Mouse (Mus musculus) forebrain, embryonic 10.5 days (tissue): ENCODE results near the gene Olfr279. TPM values are rescaled to one million over a fixed set of nuclear protein-coding genes. Genes with fewer than 3 reads are reported as not detected.

ENCODE experiments used
- DNase-seq: peaks from one replicate; pipeline ENCODE4 v3.0.0-alpha.2; 2017; ENCODE audit warnings: low spot score; ENCODE audit errors: extremely low spot score
- H3K27ac ChIP-seq: fragments of 300-500 bp; sonication (generic); 2 replicates; pipeline ENCODE4 v1.5.1; 2016; ENCODE audit warnings: mild to moderate bottlenecking
- H3K27me3 ChIP-seq: fragments of 300-500 bp; sonication (generic); 2 replicates; pipeline ENCODE4 v1.6.1; 2016; ENCODE audit warnings: mild to moderate bottlenecking; ENCODE audit not compliant: poor library complexity, severe bottlenecking
- H3K36me3 ChIP-seq: fragments of 300-500 bp; sonication (generic); replicated peaks from 2 replicates; pipeline ENCODE4 v1.6.1; 2016; ENCODE audit warnings: mild to moderate bottlenecking, moderate library complexity
- H3K4me1 ChIP-seq: fragments of 300-500 bp; sonication (generic); 2 replicates; pipeline ENCODE4 v1.6.1; 2016
- H3K4me3 ChIP-seq: fragments of 300-500 bp; sonication (generic); 2 replicates; pipeline ENCODE4 v1.5.1; 2016; ENCODE audit warnings: mild to moderate bottlenecking, moderate library complexity
- H3K9me3 ChIP-seq: fragments of 300-500 bp; sonication (generic); 2 replicates; pipeline ENCODE4 v1.6.1; 2016; ENCODE audit warnings: mild to moderate bottlenecking, moderate library complexity
- WGBS: fragments of 180-500 bp; shearing (Covaris S2); methylation state at CpG from one replicate; pipeline ENCODE4 v1.1.7; 2016; 5-methylcytosine and 5-hydroxymethylcytosine counted together
- polyA plus RNA-seq: library from polyadenylated mRNA; unstranded; fragments of >200 nt; fragmentation: Nextera tagmentation; extraction: Ambion mirVana; gene quantifications from 2 replicates; pipeline ENCODE4 v1.2.1, GENCODE M21; 2016

Gene Olfr279
- not detected in 2 replicates for polyA plus RNA-seq

GRCm38 (mm10) chr15:98492102-98492501 is at the start of gene Olfr279:
Olfr279 (plus strand) TSS chr15:98492402.
- WGBS = 62% methylated on average over 4 of the region's 4 CpGs

DNA sequence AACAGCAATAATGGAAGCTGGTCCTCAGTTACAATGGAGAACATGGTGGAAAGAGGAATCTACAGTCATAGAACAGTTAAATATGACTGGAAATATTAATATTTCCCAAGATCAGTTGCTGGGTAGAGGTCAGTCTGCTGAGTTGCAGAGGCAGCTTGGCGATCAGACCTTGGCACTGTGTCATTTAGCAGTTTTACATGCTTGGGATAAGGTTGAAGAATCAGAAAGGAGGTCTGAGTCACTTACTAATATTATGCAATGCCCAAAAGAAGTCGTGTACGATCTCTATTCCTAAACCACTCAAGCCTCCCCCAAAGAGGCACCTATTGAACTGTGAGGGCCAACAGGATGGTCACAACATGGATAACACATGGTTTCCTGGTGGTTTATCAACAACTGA is 47.6 kb upstream of the Olfr279 start:
- no peak for DNase-seq
- H3K27ac ChIP-seq = no peak overlapping the region
- no peaks in the 10 kb centered on the region for H3K9me3 ChIP-seq
- H3K4me1 ChIP-seq = no peaks in the 10 kb centered on the region
- no peaks in the 10 kb centered on the region for H3K36me3 ChIP-seq
- no peaks in the 10 kb centered on the region for H3K27me3 ChIP-seq
- no peak overlapping the region for H3K4me3 ChIP-seq
- WGBS = 80% methylated on average over 3 of the region's 3 CpGs

More at GRCm38 (mm10) chr15:98492102-98492501, at the start of gene Olfr279:
- no peaks in the 10 kb centered on the region for H3K36me3 ChIP-seq
- no peak for DNase-seq
- no peak within 1 kb of the TSS for H3K4me3 ChIP-seq
- H3K27ac ChIP-seq = no peak within 1 kb of the TSS
- no peaks in the 10 kb centered on the region for H3K27me3 ChIP-seq
- no peaks in the 10 kb centered on the region for H3K4me1 ChIP-seq
- no peaks in the 10 kb centered on the region for H3K9me3 ChIP-seq

- no peaks in the 10 kb centered on the region for H3K4me1 ChIP-seq
- WGBS = 59% methylated on average over 4 of the region's 4 CpGs
- no peaks in the 10 kb centered on the region for H3K27me3 ChIP-seq
- no peak overlapping the region for H3K27ac ChIP-seq
- no peak for DNase-seq
- no peaks in the 10 kb centered on the region for H3K9me3 ChIP-seq
- H3K4me3 ChIP-seq = no peak overlapping the region
- H3K36me3 ChIP-seq = no peaks in the 10 kb centered on the region
Measured at GRCm38 (mm10) chr15:98448521-98448920, 43.7 kb upstream of the Olfr279 start.

DNA sequence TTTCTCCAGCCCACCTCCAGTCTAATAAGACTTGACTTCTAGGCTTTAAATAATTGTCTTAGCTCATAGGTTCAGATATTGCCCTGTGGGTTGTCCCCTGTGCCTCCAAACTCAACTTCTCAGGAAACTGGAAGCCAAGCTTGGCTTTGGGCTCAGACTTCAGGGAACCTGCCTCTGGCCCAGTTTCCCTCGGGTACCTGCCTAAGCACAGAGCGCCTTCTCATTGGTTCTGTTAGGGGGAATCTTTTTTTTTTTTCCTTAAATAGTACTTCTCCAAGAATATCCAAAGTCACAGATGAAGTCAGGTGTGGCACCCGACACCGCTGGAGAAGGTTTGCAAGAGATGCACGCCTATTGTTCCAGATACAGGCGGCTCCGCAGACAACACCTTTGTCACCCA is 39.9 kb upstream of the Olfr279 start, which contains the start of gene Olfr281:
Olfr281 (plus strand) TSS at position 301 of the 400 bp plus-strand sequence.
- no peak within 1 kb of the TSS for H3K4me3 ChIP-seq
- DNase-seq = no peak
- 90% methylated on average over 7 of the region's 7 CpGs for WGBS

GRCm38 (mm10) chr15:98469596-98469995 is 22.6 kb upstream of the Olfr279 start, which contains the start of gene OR5BS1P:
OR5BS1P (plus strand) TSS chr15:98469896.
- Histone ChIP-seq H3K4me1 (no peaks in the 10 kb centered on the region), H3K9me3 (no peaks in the 10 kb centered on the region), H3K36me3 (no peaks in the 10 kb centered on the region)

More for the DNA sequence above, 39.9 kb upstream of the Olfr279 start, which contains the start of gene Olfr281:
- no peaks in the 10 kb centered on the region for H3K4me1 ChIP-seq
- no peak within 1 kb of the TSS for H3K27ac ChIP-seq
- no peaks in the 10 kb centered on the region for H3K27me3 ChIP-seq
- no peaks in the 10 kb centered on the region for H3K36me3 ChIP-seq
- H3K9me3 ChIP-seq = no peaks in the 10 kb centered on the region

DNA sequence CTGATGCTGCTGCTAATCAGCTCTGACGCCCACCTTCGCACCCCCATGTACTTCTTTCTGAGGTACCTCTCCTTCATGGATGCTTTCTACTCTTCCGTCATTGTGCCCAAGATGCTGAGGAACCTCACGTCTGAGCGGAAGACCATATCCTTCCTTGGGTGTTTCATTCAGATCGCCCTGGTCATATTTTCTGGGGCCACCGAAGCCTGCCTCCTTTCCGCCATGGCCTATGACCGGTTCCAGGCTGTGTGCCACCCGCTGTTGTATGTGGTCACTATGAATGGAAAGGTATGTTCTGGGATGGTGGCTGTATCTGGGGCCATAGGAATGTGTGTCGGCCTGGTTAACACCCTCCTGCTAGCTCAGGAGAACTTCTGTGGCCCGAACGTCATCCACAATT is 20.7 kb upstream of the Olfr279 start:
- H3K4me3 ChIP-seq = no peak overlapping the region
- H3K36me3 ChIP-seq = no peaks in the 10 kb centered on the region
- H3K4me1 ChIP-seq = no peaks in the 10 kb centered on the region
- no peaks in the 10 kb centered on the region for H3K27me3 ChIP-seq
- 90% methylated on average over 13 of the region's 13 CpGs for WGBS
- no peaks in the 10 kb centered on the region for H3K9me3 ChIP-seq
- DNase-seq = no peak
- H3K27ac ChIP-seq = no peak overlapping the region

More at GRCm38 (mm10) chr15:98469596-98469995, 22.6 kb upstream of the Olfr279 start, which contains the start of gene OR5BS1P:
- no peaks in the 10 kb centered on the region for H3K27me3 ChIP-seq
- 91% methylated on average over 4 of the region's 4 CpGs for WGBS
- H3K4me3 ChIP-seq = no peak within 1 kb of the TSS
- no peak for DNase-seq
- no peak within 1 kb of the TSS for H3K27ac ChIP-seq

DNA sequence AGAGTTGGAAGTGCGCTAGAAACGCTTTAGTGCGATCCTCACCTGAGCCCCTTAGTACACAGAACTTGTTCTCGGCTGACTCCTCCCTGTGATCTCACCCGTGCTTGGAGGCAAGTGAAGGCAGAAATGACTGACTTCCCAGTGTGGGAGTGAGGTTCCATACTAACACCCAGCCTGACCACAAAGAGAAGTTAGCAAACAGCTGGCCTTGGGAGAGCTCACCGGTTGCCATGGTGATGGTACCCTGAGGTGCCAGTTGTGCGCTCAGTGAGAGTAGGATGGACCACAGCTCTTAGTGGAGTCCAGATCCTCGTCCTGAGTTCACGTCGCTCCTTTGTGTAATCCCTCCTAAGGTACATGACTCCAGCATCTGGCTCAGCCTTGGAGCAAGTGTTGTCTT is 17.2 kb upstream of the Olfr279 start:
- Histone ChIP-seq H3K36me3 (no peaks in the 10 kb centered on the region), H3K4me1 (no peaks in the 10 kb centered on the region), H3K4me3 (no peak overlapping the region), H3K27me3 (no peaks in the 10 kb centered on the region), H3K9me3 (no peaks in the 10 kb centered on the region), H3K27ac (no peak overlapping the region)
- whole genome bisulfite sequencing = 87% methylated on average over 10 of the region's 10 CpGs
- no peak for DNase-seq

DNA sequence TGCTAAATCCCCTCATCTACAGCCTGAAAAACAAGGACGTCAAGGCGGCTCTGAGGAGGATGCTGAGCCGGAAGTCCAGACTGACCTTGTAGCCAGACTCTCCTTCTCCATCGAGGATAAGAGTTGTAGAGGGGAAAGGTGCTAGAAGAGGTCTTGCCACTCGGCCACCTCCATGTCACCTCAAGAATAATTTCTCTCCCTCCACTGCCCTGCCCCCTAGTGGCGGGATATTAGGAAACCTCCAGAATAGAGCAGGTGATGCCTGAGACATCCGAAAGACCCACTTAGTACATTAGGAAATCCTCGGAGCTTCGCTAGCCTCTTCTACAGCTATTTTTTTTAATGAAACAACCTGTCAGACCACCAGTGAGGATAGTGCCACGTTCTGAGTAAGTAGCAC is 16.8 kb upstream of the Olfr279 start:
- H3K4me1 ChIP-seq = no peaks in the 10 kb centered on the region
- DNase-seq = peak; percentile 21

GRCm38 (mm10) chr15:98476281-98476680 is 15.9 kb upstream of the Olfr279 start:
- Histone ChIP-seq H3K4me3 (no peak overlapping the region), H3K36me3 (no peaks in the 10 kb centered on the region), H3K27ac (no peak overlapping the region), H3K9me3 (no peaks in the 10 kb centered on the region), H3K4me1 (no peaks in the 10 kb centered on the region), H3K27me3 (no peaks in the 10 kb centered on the region)
- WGBS = 82% methylated on average over 5 of the region's 5 CpGs
- DNase-seq = no peak

More for the DNA sequence above, 16.8 kb upstream of the Olfr279 start:
- Histone ChIP-seq H3K27me3 (no peaks in the 10 kb centered on the region), H3K36me3 (no peaks in the 10 kb centered on the region), H3K27ac (no peak overlapping the region), H3K9me3 (no peaks in the 10 kb centered on the region), H3K4me3 (no peak overlapping the region)
- 59% methylated on average over 10 of the region's 10 CpGs for WGBS

DNA sequence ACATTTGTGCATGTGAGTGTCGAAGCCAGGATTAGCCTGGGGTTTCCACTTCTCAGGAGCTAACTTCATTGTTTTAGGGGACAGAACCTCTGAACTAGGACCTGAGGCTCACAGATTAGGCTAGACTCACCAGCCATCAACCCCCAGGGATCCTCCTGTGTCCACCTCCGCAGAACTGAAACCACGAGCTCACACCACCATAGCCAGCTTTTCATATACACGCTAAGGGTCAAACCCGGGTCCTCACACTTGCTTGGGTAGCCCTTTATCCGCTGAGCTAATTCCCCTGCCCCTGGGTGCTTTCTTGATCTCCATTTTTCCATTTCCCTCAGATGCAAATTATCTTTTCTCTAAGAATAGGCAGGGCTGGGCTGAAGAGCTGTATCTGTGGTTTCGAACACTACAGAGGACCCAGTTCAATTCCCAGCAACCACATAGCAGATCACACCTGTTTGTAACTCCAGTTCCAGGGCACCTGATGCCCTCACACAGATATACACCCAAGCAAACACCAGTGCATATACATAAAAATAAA is 12.6 kb upstream of the Olfr279 start:
- Histone ChIP-seq H3K27ac (no peak overlapping the region), H3K27me3 (no peaks in the 10 kb centered on the region), H3K36me3 (no peaks in the 10 kb centered on the region), H3K9me3 (no peaks in the 10 kb centered on the region), H3K4me1 (no peaks in the 10 kb centered on the region), H3K4me3 (no peak overlapping the region)
- no peak for DNase-seq
- WGBS = 78% methylated on average over 7 of the region's 7 CpGs

DNA sequence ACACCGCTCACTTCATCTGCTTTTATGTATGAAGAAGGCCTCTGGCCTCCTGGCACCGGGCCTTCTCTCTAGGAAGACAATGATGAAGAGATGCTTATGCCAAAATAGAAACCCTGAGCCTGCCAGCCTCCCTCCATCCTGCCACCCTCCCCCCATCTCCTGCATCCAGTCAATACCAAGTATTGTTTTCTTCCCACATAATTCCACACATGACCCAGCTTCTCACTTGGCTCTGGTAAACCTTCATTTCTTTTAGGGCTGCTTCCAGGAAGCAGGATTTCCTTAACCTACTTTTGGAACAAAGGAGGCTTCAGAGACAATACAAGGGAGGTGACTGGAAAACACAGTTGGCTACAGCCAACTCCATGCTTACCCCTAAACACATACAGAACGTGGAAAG is 9.5 kb upstream of the Olfr279 start, which contains the start of gene Lalba:
Lalba (minus strand) TSS at position 21 of the 400 bp plus-strand sequence.
- no peak within 1 kb of the TSS for H3K4me3 ChIP-seq
- no peaks in the 10 kb centered on the region for H3K9me3 ChIP-seq
- no peaks in the 10 kb centered on the region for H3K27me3 ChIP-seq
- 66% methylated on average over 3 of the region's 3 CpGs for WGBS
- no peak for DNase-seq
- H3K27ac ChIP-seq = no peak within 1 kb of the TSS
- no peaks in the 10 kb centered on the region for H3K4me1 ChIP-seq
- H3K36me3 ChIP-seq = no peaks in the 10 kb centered on the region

DNA sequence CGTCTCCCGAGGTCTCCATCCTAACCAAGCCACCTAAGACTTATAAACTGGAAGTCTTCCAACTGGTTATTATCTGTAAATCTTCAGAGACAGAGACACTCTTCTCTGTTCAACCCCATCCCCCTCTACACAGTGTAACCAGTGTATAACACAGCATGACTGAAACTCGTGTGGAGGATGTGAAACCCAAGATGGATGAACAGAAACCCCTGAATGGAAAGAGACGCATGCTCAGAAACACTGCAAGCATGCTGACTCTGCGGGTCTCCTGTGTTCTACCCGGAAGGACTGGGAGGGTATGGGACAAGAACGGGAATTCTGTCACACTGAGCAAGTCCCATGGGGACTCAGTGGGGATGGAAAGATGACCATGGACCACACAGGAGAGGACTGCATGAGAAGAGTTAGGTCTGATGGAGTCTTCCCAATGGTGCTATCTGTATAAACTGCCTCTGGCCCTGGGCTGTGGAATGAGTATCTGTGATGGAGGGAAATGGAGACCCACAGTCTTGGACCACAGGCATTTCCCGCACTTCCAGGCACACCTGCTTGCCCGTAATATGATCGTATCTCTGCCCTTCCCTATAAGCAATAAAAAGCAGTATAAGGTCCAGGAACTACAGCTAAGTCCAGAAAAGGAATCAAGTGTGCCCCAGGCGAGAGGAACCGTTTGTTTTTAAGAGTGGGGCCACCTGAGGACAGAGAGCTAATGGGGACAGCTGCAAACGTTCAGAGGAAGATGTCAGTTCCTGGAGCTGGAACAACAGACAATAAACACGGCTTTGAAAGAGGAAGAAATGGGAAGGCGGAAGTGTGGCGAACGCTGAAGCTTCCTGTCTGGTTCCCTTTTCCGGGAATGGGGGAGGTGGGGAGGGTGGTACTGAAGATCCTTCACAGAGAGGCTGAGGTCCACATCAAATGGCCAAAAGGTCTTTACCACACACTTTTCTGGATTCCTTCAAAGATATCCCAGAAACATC is 8.0 kb upstream of the Olfr279 start:
- Histone ChIP-seq H3K27ac (no peak overlapping the region), H3K4me1 (no peaks in the 10 kb centered on the region), H3K9me3 (no peaks in the 10 kb centered on the region), H3K36me3 (no peaks in the 10 kb centered on the region), H3K27me3 (no peaks in the 10 kb centered on the region), H3K4me3 (no peak overlapping the region)
- 83% methylated on average over 18 of the region's 18 CpGs for WGBS
- DNase-seq = no peak
